Mouse (Mus musculus) gonadal fat pad, adult 2 months (tissue): ENCODE results near the gene Tcf12. TPM values are rescaled to one million over a fixed set of nuclear protein-coding genes. Genes with fewer than 3 reads are reported as not detected.

Experiments
- DNase-seq: peaks from one replicate; pipeline ENCODE4 v3.0.0-alpha.2; 2012; ENCODE audit warnings: low read depth
- polyA plus RNA-seq: library from polyadenylated mRNA; depleted of rRNA; stranded (reverse); fragments of >200 nt; gene quantifications from 2 replicates; pipeline ENCODE4 v1.2.3, GENCODE M21; 2012

The Tcf12 gene
- polyA plus RNA-seq, 1 experiment, result 95.0 TPM

DNA sequence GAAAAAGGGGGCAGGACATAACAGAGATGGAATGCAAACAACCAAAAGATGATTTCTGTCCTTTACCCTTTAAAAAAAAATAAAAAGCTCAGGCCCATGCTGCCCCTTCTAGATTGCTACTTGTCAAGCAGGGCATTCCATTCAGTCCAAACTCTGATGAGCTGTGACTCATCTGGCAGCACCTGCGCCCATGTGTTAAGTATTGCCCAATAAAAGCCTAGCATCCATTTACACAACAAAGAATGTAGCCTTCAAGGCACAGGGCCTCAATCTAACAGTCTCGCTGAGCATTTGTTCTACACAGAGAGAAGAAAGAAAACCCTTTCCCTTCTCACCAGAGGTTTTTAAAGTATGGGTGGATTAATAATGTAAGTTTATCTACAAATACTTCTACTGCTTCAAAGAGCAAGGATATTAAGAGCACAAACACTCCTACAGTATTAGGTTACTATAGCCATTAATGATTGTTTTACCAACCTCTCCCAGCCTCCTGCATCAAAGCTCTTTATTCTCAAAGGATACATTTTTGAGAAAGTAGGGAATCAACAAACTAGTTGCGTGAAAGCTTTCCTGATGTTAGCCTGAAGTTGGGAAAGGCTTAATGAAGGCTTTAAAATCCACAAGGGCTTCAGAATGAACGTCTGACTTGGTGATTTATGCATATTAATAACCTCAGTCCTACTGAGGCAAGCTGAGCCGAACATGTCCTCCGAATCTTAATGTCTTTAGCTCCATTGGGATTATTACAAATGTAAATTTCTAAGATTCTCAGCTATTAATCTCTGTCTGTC lies 195.6 kb downstream of the Tcf12 start:
- peak; percentile 69 for DNase-seq

GRCm38 (mm10) chr9:71906522-71906921 lies 205.1 kb downstream of the Tcf12 start:
- DNase-seq, result no peak

GRCm38 (mm10) chr9:71898852-71899251 lies 212.8 kb downstream of the Tcf12 start:
- no peak for DNase-seq

DNA sequence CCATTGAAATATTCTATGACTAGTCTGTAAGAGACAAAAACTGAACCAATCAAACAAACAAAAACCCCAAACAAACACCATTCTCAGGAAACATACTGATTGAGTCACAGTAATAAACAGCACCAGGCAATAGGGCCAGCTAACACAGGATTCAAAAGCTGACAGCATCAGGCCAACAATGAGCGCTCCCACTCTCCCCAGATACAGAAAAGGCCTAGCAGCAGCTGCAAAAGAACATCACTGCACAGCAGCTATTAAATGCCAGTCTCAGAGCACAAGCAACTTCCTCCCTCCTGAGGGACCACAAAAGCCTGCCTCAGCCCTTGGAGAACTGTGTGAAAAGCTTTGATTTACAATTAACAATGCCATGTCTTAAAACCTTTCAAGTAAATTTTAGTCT lies 214.3 kb downstream of the Tcf12 start:
- no peak for DNase-seq

GRCm38 (mm10) chr9:71895931-71896724 lies 215.5 kb downstream of the Tcf12 start:
- no peak for DNase-seq

- DNase-seq, result no peak
Measured at GRCm38 (mm10) chr9:71895291-71895690, 216.4 kb downstream of the Tcf12 start.

GRCm38 (mm10) chr9:71894943-71895286 lies 216.8 kb downstream of the Tcf12 start:
- DNase-seq, result no peak

DNA sequence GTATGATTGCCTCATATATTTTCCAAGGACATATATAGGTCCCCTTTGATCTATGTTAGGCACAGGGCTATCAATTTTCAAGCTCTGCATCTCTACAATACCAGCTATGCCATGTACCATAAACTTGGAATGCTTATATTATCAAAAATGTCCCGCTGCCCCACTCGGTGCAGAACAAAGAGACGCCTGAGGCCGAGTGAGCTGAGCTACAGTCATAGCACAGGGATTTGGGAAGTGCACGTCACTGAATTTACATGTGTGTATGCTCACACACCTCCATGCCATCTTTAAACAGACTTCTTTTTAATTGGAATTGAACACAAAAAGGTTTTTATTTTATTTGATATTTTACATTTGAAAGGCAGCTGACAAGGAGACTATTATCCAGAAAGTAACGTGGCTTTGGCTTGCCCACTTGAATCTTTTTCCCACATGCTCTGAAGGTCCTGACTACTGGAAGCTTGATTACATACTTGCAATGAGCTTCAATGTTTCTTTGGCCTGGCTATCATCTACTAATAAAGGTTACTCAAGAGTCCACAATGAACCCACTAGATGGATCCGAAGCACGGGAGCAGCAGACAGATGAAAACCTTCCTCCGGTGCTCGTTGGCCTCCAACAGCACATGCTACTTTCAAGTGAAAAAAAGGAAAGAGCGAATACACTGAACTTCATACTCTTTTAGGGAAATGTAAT lies 217.3 kb downstream of the Tcf12 start:
- DNase-seq, result no peak

- no peak for DNase-seq
Measured at GRCm38 (mm10) chr9:71888450-71888849, 223.2 kb downstream of the Tcf12 start.

- DNase-seq, result no peak
Measured at GRCm38 (mm10) chr9:71880629-71881028, 231.0 kb downstream of the Tcf12 start.

- no peak for DNase-seq
Measured at GRCm38 (mm10) chr9:71879972-71880371, 231.7 kb downstream of the Tcf12 start.

GRCm38 (mm10) chr9:71879415-71879814 lies 232.3 kb downstream of the Tcf12 start:
- no peak for DNase-seq

DNA sequence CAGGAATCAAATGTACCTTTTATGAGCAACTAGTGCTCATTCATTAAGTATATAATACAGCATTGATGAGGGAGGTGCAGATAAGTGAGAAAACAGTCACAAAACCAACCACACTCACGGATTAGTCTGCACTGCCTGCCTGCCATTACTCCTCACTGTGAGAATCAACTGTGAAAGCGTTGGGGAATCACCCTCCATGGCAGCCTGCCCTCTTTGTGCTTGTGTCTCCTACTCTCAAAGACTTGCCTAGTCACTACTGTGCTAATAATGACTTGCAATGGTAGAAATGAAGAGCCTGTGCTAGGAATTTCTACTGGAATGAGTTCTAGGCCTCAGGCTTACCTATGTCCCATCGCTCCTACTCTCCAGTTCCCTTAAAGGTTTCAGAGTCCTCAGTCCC lies 233.8 kb downstream of the Tcf12 start:
- no peak for DNase-seq

DNA sequence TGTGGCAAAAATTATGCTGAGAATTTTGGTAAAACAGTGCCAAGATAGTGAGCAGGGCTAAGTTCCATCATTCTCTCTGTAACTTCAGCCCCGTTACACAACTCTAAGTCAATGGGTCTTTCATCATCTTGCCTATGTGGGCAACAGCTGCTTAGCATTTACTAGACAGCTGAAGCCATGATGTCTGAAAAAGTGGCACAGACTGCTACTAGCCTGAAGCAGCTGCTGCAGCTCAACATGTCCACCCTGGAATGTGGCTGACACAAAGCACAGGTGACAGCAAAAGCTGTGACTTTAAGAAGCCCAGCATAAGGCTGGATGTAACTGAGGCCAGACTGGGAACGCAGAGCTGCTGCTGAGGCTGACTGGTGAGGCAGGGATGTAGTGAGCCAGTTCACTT lies 236.9 kb downstream of the Tcf12 start:
- DNase-seq, result no peak

DNA sequence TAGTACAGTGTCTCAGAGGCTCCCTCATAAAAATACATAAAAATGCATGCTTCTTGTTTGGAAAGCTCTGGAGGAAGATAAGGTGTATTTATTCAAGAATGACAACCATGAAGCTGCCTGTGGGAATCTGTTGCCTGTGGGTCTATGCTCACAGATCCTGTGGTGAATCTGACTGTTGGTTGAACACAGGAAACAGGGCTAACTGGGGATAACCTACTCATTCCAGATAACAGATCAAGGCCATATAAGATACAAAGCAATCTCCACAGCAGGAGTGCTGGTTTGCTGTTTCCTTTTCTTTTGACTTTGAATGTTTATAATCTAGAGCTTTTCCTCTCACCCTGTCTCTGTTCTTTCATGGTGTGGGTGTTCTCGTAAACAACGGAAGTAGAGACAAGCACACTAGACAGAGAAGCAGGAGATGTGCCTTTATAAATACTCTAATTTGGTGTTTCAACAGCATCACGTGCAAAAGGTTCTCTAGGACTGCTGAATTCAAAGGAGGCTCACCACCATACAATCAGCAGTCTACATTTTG lies 237.6 kb downstream of the Tcf12 start:
- DNase-seq, result no peak

DNA sequence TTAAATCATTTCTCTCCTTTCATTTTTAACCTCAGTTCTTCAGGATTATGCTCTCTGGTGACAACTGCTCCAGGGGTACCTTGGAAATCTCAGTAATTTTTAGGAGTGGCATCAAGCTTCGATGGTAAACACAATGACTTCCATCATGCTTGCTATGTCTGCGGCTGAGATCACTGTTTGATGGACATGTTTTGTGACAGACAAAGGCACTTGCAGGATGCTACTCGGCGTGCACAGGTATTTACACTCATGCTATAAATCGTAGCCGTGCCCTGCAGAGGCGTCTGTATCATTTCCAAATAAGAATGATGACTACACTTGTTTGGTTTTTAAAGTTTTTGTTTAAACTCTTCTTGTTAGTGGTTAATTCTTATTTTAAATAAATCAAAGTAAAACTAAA lies 248.3 kb downstream of the Tcf12 start:
- DNase-seq, result no peak

DNA sequence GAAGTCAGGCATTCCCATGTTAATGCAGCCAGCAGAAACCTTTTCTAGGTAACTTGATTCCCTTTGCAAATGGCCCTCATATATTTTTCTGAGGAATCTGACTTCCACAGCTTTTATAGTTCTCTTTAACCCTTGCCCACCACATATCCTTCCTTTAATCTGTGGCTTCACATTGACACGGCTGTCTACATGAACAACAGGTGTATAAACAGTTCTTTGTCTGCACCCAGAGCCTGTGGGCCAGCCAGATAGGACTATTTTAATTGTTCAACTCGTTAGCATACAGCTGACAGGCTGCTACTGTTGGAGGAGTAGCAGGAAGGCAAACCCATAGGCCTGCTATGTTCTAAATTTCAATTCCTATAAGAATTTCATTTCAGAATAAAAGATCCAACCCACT lies 250.0 kb downstream of the Tcf12 start:
- no peak for DNase-seq

DNA sequence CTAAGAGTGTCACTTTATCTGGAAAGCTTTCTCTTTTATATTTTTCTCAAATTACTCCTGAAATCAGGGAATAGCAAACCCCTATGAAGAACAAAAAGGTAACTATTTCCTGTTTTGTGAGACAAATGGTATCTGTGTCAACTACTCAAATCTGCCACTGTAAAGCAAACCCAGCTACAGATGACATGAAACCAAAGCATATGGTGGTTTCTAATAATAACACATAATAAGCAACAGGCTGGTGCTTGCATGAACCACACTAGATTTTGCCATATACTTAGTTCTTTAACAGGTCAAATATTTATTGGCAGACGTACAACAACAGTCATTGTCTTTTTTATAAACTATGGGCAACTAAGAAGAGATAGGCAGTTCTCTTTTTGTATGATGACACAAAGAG lies 253.7 kb downstream of the Tcf12 start:
- DNase-seq, result no peak

DNA sequence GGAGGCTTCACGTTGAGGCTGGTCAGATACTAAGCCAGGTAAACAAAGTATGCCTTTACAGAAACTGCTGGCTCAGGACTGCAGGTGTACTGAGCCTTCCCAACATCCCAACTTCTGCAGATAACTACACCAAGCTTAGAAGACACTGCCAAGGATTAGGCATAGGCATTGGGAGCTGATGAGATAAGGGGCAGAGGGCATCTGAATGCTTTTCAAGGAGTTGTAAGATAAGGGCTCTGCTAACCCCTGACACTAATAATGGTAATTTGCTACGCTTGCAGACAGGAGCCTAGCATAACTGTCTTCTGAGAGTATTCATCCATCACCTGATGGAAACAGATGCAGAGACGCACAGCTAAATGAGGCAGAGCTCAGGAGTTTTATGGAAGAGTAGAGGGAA lies 257.8 kb downstream of the Tcf12 start:
- no peak for DNase-seq

DNA sequence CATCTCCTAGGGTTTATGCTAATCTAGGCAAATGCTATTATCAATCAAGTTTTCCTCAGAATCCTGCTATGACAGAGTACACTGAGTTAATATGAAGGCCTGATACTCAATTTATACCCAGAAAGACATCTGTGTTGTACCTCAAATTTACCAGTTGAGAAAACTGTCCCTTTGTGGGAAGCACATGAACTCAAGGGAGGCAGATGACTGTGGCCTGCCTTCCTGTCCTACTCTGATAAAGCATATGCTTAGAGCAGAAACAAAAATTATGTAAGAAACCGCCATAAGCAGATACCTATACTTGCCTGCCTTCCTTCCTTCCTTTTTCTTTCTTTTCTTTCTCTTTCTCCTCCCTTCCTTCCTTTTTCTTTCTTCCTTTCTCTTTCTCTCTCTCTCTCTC lies 261.4 kb downstream of the Tcf12 start:
- no peak for DNase-seq

DNA sequence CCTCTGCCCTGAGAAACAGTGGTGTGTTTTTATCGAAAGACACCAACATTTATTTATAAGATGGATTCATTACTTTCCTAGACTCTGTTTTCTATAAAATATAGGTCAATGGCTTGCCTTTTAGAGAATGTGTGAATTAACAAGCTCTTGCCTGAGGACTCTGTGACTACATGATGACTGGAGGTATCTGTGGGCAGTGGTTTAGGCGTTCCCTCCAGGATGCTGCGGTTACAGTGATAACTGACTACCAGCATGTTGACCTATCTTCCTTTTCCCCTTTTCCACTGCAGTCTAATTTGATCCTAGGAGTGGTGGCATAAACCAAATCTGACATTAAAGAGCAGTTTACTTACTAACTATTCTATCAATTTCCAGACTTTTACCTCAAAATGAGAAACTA lies 263.3 kb downstream of the Tcf12 start:
- no peak for DNase-seq

DNA sequence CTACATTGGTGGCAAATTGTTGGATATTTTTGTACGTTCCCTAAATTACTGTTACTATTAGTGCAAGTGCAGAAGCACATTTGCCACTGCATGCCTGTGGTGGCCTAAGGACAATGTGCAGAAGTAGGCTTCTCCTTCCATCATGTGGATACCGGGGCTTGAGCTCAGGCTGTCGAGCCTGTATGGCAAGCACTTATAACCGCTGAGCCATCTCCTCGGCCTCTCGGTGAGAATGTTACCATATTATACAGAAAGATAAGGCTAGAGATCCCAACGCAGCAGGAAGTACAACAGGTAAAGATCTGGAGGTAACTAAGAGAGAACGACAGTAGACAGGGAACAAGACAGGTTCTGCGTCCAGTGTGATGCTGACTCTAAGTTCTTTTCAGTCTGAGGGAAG lies 263.8 kb downstream of the Tcf12 start:
- no peak for DNase-seq

DNA sequence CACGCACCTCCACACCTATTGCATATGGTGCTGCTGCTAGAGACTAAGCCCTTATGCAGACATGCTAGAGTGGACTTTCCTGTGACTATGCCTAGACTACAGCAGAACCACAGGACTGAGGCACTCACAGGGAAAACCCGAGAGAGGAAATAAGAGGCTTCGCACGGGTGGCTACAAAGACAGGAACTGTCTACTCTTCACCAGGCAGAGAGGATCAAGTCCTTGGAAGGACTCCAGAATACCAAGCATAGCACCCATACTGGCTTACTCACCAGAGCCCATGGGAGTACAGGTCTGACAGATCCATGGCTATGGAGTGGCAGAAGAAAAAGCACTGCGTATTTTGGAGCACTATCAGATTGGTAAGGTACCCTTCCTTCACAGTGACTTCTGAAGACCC lies 269.8 kb downstream of the Tcf12 start:
- no peak for DNase-seq
